Mouse (Mus musculus): ENCODE results near the gene Il34.

The Il34 gene

GRCm38 (mm10) chr8:110700561-110700960 is 105.2 kb downstream of the Il34 start:
- CTCF ChIA-PET, result no interaction called here
- POLR2A ChIA-PET, result no interaction called here

GRCm38 (mm10) chr8:110699501-110699900 is 106.2 kb downstream of the Il34 start:
- POLR2A ChIA-PET, result interaction anchor here in 2 of 4 experiments (1.0 to 2.4 kb wide), 3 partner anchors 21 to 41 kb away, joined by 3 to 7 read pairs (median 4); partner anchors contain the start of gene Mtss1l (in 1 of the 2)
- CTCF ChIA-PET, result interaction anchor here in 2 of 4 experiments (0.6 to 1.1 kb wide), 2 partner anchors 22 to 70 kb away, joined by 4 read pairs; partner anchors contain the start of gene Mtss1l (in 1 of the 2)

- CTCF ChIA-PET, result interaction anchor here in 2 of 4 experiments (0.6 kb wide), 2 partner anchors 286 to 492 kb away, joined by 3 to 8 read pairs; no protein-coding TSS in a partner anchor
- POLR2A ChIA-PET, result interaction anchor here in 1 of 4 experiments (0.9 to 2.4 kb wide), 3 partner anchors 10 to 22 kb away, joined by 3 to 7 read pairs (median 6); no protein-coding TSS in a partner anchor
These were observed 107.6 kb downstream of the Il34 start for GRCm38 (mm10) chr8:110698098-110698497.

- ChIA-PET POLR2A (interaction anchor here in 1 of 4 experiments (0.9 to 2.4 kb wide), 3 partner anchors 10 to 22 kb away, joined by 3 to 7 read pairs (median 6); no protein-coding TSS in a partner anchor), CTCF (interaction anchor here in 2 of 4 experiments (0.6 kb wide), 2 partner anchors 287 to 493 kb away, joined by 3 to 8 read pairs; no protein-coding TSS in a partner anchor)
These were observed 108.2 kb downstream of the Il34 start for GRCm38 (mm10) chr8:110697571-110697970.

- ChIA-PET CTCF (no interaction called here), POLR2A (no interaction called here)
These were observed 109.7 kb downstream of the Il34 start for GRCm38 (mm10) chr8:110696051-110696450.

GRCm38 (mm10) chr8:110695431-110695830 is 110.3 kb downstream of the Il34 start:
- POLR2A ChIA-PET, result interaction anchor here in 3 of 4 experiments (0.5 to 0.8 kb wide), 4 partner anchors 19 to 454 kb away, joined by 3 to 4 read pairs (median 3); no protein-coding TSS in a partner anchor
- CTCF ChIA-PET, result interaction anchor here in 1 of 4 experiments (0.7 kb wide), 2 partner anchors 300 to 483 kb away, joined by 4 read pairs; no protein-coding TSS in a partner anchor

- POLR2A ChIA-PET, result interaction anchor here in 1 of 4 experiments (0.8 to 1.1 kb wide), 2 partner anchors 18 to 76 kb away, joined by 3 to 4 read pairs; partner anchors contain the start of gene Vac14
These were observed 110.9 kb downstream of the Il34 start for GRCm38 (mm10) chr8:110694826-110695225.

GRCm38 (mm10) chr8:110694226-110694625 is 111.5 kb downstream of the Il34 start:
- ChIA-PET CTCF (no interaction called here), POLR2A (interaction anchor here in 1 of 4 experiments (0.8 to 2.8 kb wide), 3 partner anchors 10 to 76 kb away, joined by 3 to 6 read pairs (median 3); partner anchors contain the start of gene Vac14)

More at GRCm38 (mm10) chr8:110694826-110695225, 110.9 kb downstream of the Il34 start:
- CTCF ChIA-PET, result interaction anchor here in 1 of 4 experiments (0.7 kb wide), 1 partner anchor 300 kb away, joined by 4 read pairs; no protein-coding TSS in a partner anchor

All from embryonic stem cell, embryonic (primary cell).